Mouse (Mus musculus) olfactory bulb, adult 2 months (tissue): ENCODE data around the gene Olfr643.

ENCODE experiments used
- CTCF ChIP-seq: fragments of 200-500 bp; IDR thresholded peaks from 2 replicates; pipeline ENCODE4 v1.5.1; 2012; ENCODE audit warnings: low read depth, mild to moderate bottlenecking, low read length, moderate library complexity; ENCODE audit not compliant: insufficient read depth
- POLR2A ChIP-seq: fragments of 200-500 bp; IDR thresholded peaks from 2 replicates; pipeline ENCODE4 v1.6.1; 2012; ENCODE audit warnings: mild to moderate bottlenecking, low read depth, low read length, moderate library complexity; ENCODE audit not compliant: insufficient read depth

GRCm38 (mm10) chr7:104104757-104104972 lies 32.5 kb downstream of the Olfr643 start, which contains the start of gene Olfr646:
- no peak for TF ChIP-seq POLR2A
- TF ChIP-seq CTCF, result no peak
